8 mouse cellular contexts compared by ENCODE assay signal in genomic region chr5:122104201-122104600, GRCm38 (mm10). TPM values are rescaled to one million over a fixed set of nuclear protein-coding genes. Genes with fewer than 3 reads are reported as not detected.
DNase-seq lines count a peak whose midpoint lies in the region; ATAC-seq and TF ChIP-seq lines count a peak whose summit lies in the region.

No protein-coding gene starts in this region.

- no peak overlapping the region for H3K9ac ChIP-seq in hindbrain, embryonic 11.5 days (ENCODE audit: low read depth, low read length)
- H3K9ac ChIP-seq in hindbrain, embryonic 16.5 days (ENCODE audit: low read depth, low read length), result no peak overlapping the region; the same call in 1 of the 2 replicates

- WGBS in hindbrain, embryonic 11.5 days, result 36% methylated on average over 2 of the region's 2 CpGs
- 23% methylated on average over 2 of the region's 2 CpGs for WGBS in hindbrain, embryonic 16.5 days
- WGBS in thymus, adult 2 months, result 4% methylated on average over 2 of the region's 2 CpGs

- H3K27me3 ChIP-seq in hindbrain, embryonic 11.5 days (ENCODE audit: control insufficient read depth, insufficient read depth, low read length), result no peaks in the 10 kb centered on the region
- no peaks in the 10 kb centered on the region; the same call in 1 of the 2 replicates for H3K27me3 ChIP-seq in hindbrain, embryonic 16.5 days (replicated peaks; ENCODE audit: control insufficient read depth, insufficient read depth, low read length)
- H3K27me3 ChIP-seq in thymus, adult 2 months (ENCODE audit: control insufficient read depth, insufficient read depth, low read length), result peaks cover 11% of the 10 kb centered on the region

- no peak overlapping the region for H3K27ac ChIP-seq in hindbrain, embryonic 11.5 days (ENCODE audit: low read depth, low read length)
- no peak overlapping the region for H3K27ac ChIP-seq in hindbrain, embryonic 16.5 days (ENCODE audit: low read depth, low read length)
- H3K27ac ChIP-seq in thymus, adult 2 months (ENCODE audit: control insufficient read depth, insufficient read depth, low read length), result no peak overlapping the region

- no peak for TF ChIP-seq POLR2A in thymus, adult 2 months (IDR thresholded peaks at IDR 0.05; ENCODE audit: control insufficient read depth, extremely low read depth, insufficient read depth, low read length, poor library complexity)

- no peak overlapping the region for H3K4me3 ChIP-seq in hindbrain, embryonic 11.5 days (ENCODE audit: low read depth, low read length)
- no peak overlapping the region for H3K4me3 ChIP-seq in hindbrain, embryonic 16.5 days (ENCODE audit: low read length)
- H3K4me3 ChIP-seq in thymus, adult 2 months (ENCODE audit: control insufficient read depth, insufficient read depth, low read length), result no peak overlapping the region

- TF ChIP-seq CTCF in thymus, adult 2 months (IDR thresholded peaks at IDR 0.05; ENCODE audit: borderline replicate concordance, control insufficient read depth, extremely low read depth, insufficient read depth, low read length, poor library complexity), result peak; percentile 70; the same call in 1 of the 2 replicates

- H3K9me3 ChIP-seq in hindbrain, embryonic 11.5 days (ENCODE audit: control insufficient read depth, low read length), result no peaks in the 10 kb centered on the region
- H3K9me3 ChIP-seq in hindbrain, embryonic 16.5 days (ENCODE audit: control insufficient read depth, low read length), result no peaks in the 10 kb centered on the region

- no peaks in the 10 kb centered on the region for H3K4me1 ChIP-seq in hindbrain, embryonic 11.5 days (replicated peaks; ENCODE audit: control insufficient read depth, insufficient read depth, low read length)
- H3K4me1 ChIP-seq in hindbrain, embryonic 16.5 days (ENCODE audit: control insufficient read depth, insufficient read depth, low read depth, low read length), result peaks cover 4% of the 10 kb centered on the region
- H3K4me1 ChIP-seq in thymus, adult 2 months (replicated peaks; ENCODE audit: control insufficient read depth, insufficient read depth, low read length), result peaks cover 6% of the 10 kb centered on the region; the same call in 1 of the 2 replicates

- no peak overlapping the region for H3K4me2 ChIP-seq in hindbrain, embryonic 11.5 days (replicated peaks; ENCODE audit: low read depth, low read length)
- H3K4me2 ChIP-seq in hindbrain, embryonic 16.5 days (ENCODE audit: low read length), result no peak overlapping the region

- H3K36me3 ChIP-seq in hindbrain, embryonic 11.5 days (ENCODE audit: control insufficient read depth, insufficient read depth, low read length), result no peaks in the 10 kb centered on the region
- H3K36me3 ChIP-seq in hindbrain, embryonic 16.5 days (ENCODE audit: control insufficient read depth, insufficient read depth, low read length), result no peaks in the 10 kb centered on the region
- no peaks in the 10 kb centered on the region for H3K36me3 ChIP-seq in thymus, adult 2 months (ENCODE audit: control insufficient read depth, insufficient read depth, low read length)

- ATAC-seq in hindbrain, embryonic 11.5 days (ENCODE audit: low FRiP score), result no peak
- ATAC-seq in hindbrain, embryonic 16.5 days, result no peak

- peak; percentile 51 for DNase-seq in hindbrain, embryonic 11.5 days (ENCODE audit: low spot score)
- DNase-seq in thymus, adult 2 months, result peak; percentile 41
- no peak for DNase-seq in thymus, adult 18-20 months
- peak; percentile 43 for DNase-seq in c-Kit-positive CD71-positive TER-119-positive erythroid progenitor cells, embryonic 14.5 days (ENCODE audit: low spot score)
- DNase-seq in lung, postnatal 14 days, result peak; percentile 61
- DNase-seq in urinary bladder, adult 2 months (ENCODE audit: low spot score), result no peak
- no peak for DNase-seq in right cerebral cortex, adult 18-20 months

RNA-seq across cellular contexts. Expression of gene Myl2, which starts 3.5 kb away (rescaled TPM):
- 0.77 and 1.2 TPM in 2 replicates for polyA plus RNA-seq in hindbrain, embryonic 11.5 days (2014; fragmentation: Nextera tagmentation; extraction: Ambion mirVana)
- 1.9 and 2.7 TPM in 2 replicates for polyA plus RNA-seq in hindbrain, embryonic 16.5 days (2015; fragmentation: Nextera tagmentation; extraction: Ambion mirVana)
- polyA plus RNA-seq in thymus, adult 2 months (2012; rRNA removed), result 0.79 and 169 TPM in 2 replicates
- not detected in 2 replicates for polyA plus RNA-seq in urinary bladder, adult 2 months (2012; rRNA removed)

RNA-seq across cellular contexts. Expression of gene Ccdc63, which starts 36.4 kb away (rescaled TPM):
- polyA plus RNA-seq in hindbrain, embryonic 11.5 days (2014; fragmentation: Nextera tagmentation; extraction: Ambion mirVana), result not detected in 2 replicates
- 0.19 and 0.20 TPM in 2 replicates for polyA plus RNA-seq in hindbrain, embryonic 16.5 days (2015; fragmentation: Nextera tagmentation; extraction: Ambion mirVana)
- 0.23 and 0.42 TPM in 2 replicates for polyA plus RNA-seq in thymus, adult 2 months (2012; rRNA removed)
- polyA plus RNA-seq in urinary bladder, adult 2 months (2012; rRNA removed), result 0.18 and 0.19 TPM in 2 replicates

RNA-seq across cellular contexts. Expression of gene Ppp1cc, which starts 53.9 kb away (rescaled TPM):
- 293 and 305 TPM in 2 replicates for polyA plus RNA-seq in hindbrain, embryonic 11.5 days (2014; fragmentation: Nextera tagmentation; extraction: Ambion mirVana)
- polyA plus RNA-seq in hindbrain, embryonic 16.5 days (2015; fragmentation: Nextera tagmentation; extraction: Ambion mirVana), result 182 and 185 TPM in 2 replicates
- polyA plus RNA-seq in thymus, adult 2 months (2012; rRNA removed), result 194 and 220 TPM in 2 replicates
- polyA plus RNA-seq in urinary bladder, adult 2 months (2012; rRNA removed), result 167 and 172 TPM in 2 replicates

RNA-seq across cellular contexts. Expression of gene Cux2, which starts 54.3 kb away (rescaled TPM):
- polyA plus RNA-seq in hindbrain, embryonic 11.5 days (2014; fragmentation: Nextera tagmentation; extraction: Ambion mirVana), result 13.7 and 17.4 TPM in 2 replicates
- 16.7 and 18.7 TPM in 2 replicates for polyA plus RNA-seq in hindbrain, embryonic 16.5 days (2015; fragmentation: Nextera tagmentation; extraction: Ambion mirVana)
- polyA plus RNA-seq in thymus, adult 2 months (2012; rRNA removed), result 0.18 and 0.75 TPM in 2 replicates
- 4.7 and 5.1 TPM in 2 replicates for polyA plus RNA-seq in urinary bladder, adult 2 months (2012; rRNA removed)

Comparison
In these comparisons a context has a peak if more than half of its experiments do, and no peak if none do; other contexts are left out.
1. DNase-seq: peak in hindbrain, embryonic 11.5 days (single experiment), thymus, adult 2 months (single experiment), c-Kit-positive CD71-positive TER-119-positive erythroid progenitor cells, embryonic 14.5 days (single experiment) and lung, postnatal 14 days (single experiment); none in thymus, adult 18-20 months (0 of 2), urinary bladder, adult 2 months (single experiment) and right cerebral cortex, adult 18-20 months (single experiment).